Mouse (Mus musculus) embryonic facial prominence, embryonic 15.5 days (tissue): ENCODE measurements around the gene Psmc6. TPM values are rescaled to one million over a fixed set of nuclear protein-coding genes. Genes with fewer than 3 reads are reported as not detected.

Source experiments
- ATAC-seq: fragments of 200-750 bp; cut with Nextera tagmentation; 2 replicates; pipeline ENCODE4 v1.8.0; 2017; ENCODE audit warnings: low read depth, moderate TSS enrichment; ENCODE audit not compliant: insufficient number of reproducible peaks, low FRiP score, low TSS enrichment
- H3K27ac ChIP-seq: fragments of 300-500 bp; sonication (generic); replicated peaks from 2 replicates; pipeline ENCODE4 v1.5.1; 2015; ENCODE audit warnings: mild to moderate bottlenecking, inconsistent platforms
- H3K27me3 ChIP-seq: fragments of 300-500 bp; sonication (generic); 2 replicates; pipeline ENCODE4 v1.6.1; 2015; ENCODE audit warnings: inconsistent platforms
- H3K36me3 ChIP-seq: fragments of 300-500 bp; sonication (generic); 2 replicates; pipeline ENCODE4 v1.6.1; 2015; ENCODE audit warnings: mild to moderate bottlenecking, inconsistent platforms
- H3K4me1 ChIP-seq: fragments of 300-500 bp; sonication (generic); 2 replicates; pipeline ENCODE4 v1.6.1; 2015; ENCODE audit warnings: inconsistent platforms
- H3K4me2 ChIP-seq: fragments of 300-500 bp; sonication (generic); replicated peaks from 2 replicates; pipeline ENCODE4 v1.6.1; 2015; ENCODE audit warnings: mild to moderate bottlenecking, inconsistent platforms
- H3K4me3 ChIP-seq: fragments of 300-500 bp; sonication (generic); replicated peaks from 2 replicates; pipeline ENCODE4 v1.5.1; 2015; ENCODE audit warnings: mild to moderate bottlenecking, inconsistent platforms
- H3K9ac ChIP-seq: fragments of 300-500 bp; sonication (generic); 2 replicates; pipeline ENCODE4 v1.6.1; 2015; ENCODE audit warnings: inconsistent platforms
- H3K9me3 ChIP-seq: fragments of 300-500 bp; sonication (generic); replicated peaks from 2 replicates; pipeline ENCODE4 v1.6.1; 2016; ENCODE audit warnings: inconsistent platforms
- WGBS: fragments of 180-500 bp; shearing (Covaris S2); methylation state at CpG from one replicate; pipeline ENCODE4 v1.1.7; 2015; 5-methylcytosine and 5-hydroxymethylcytosine counted together
- polyA plus RNA-seq: library from polyadenylated mRNA; unstranded; fragments of >200 nt; fragmentation: Nextera tagmentation; extraction: Ambion mirVana; gene quantifications from 2 replicates; pipeline ENCODE4 v1.2.1, GENCODE M21; 2015

The Psmc6 gene
- polyA plus RNA-seq, 1 experiment from 2014 or later: 137 TPM

DNA sequence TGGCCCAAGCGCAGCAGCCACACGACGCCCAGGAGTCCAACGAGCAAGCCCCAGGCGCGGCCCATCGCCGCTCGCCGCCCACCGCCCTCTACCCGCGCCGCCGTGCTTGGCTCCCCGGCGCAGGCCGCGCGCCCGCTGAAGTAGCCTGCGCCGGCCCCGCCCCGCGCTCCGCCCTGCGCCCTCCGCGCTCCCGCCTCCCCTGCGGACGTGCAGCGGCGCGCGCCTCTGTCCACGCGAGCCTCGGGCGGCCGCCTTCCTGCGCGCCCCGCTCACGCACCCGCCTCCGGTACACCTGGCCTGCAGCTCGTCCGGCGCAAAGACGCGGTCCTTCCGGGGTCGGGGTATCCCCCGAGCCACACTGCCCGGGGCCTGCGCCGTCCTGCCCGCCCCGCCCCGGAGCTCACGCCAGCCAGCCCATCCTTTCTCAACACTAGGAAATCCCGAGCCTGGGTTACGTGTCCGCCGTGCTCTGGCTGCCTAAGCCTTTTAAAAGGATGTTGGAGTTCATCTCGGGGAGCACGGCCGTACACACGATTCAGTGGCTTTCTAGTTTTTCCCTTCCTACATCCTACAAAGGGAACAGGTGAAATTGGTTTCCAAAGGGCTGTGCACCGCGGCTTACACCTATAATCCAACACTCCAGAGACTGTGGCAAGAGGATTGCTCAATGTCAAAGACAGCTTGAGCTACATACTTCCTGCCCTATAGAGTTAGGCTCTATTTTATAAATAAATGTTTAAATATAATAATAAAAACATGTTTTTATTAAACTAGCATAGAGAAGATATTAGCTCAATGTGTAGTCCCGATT lies 11.0 kb upstream of the Psmc6 start, which contains the start of gene Ero1l:
Ero1l (minus strand) TSS at position 346 of the 811 bp plus-strand sequence.
- Histone ChIP-seq H3K4me3 (peak within 1 kb of the TSS; percentile 91), H3K27ac (peak within 1 kb of the TSS; percentile 92), H3K4me1 (peaks cover 16% of the 10 kb centered on the region), H3K27me3 (no peaks in the 10 kb centered on the region), H3K9me3 (no peaks in the 10 kb centered on the region), H3K9ac (peak within 1 kb of the TSS; percentile 93), H3K4me2 (peak within 1 kb of the TSS; percentile 67), H3K36me3 (no peaks in the 10 kb centered on the region)
- 1% methylated on average over 65 of the region's 74 CpGs for WGBS
- peak; percentile 96 for ATAC-seq

DNA sequence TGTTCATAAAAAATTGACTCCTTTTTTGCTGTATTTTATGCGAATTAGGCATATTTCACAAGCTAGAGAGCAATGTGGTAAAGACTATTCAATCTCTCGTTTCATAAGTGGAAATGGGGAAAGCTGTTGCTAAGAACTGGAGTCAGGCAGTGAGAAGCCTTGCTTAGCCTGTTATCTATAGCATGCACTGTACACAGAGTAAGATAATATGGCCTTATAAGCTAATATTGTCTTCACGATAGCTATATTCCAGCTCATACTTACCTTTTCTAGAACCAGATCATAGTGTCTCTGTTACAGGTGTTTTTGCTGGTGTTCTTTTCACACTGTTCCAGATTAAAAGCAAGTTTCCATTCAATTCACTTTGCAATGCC lies 10.4 kb upstream of the Psmc6 start:
- Histone ChIP-seq H3K36me3 (no peaks in the 10 kb centered on the region), H3K4me1 (peaks cover 16% of the 10 kb centered on the region), H3K4me3 (no peak overlapping the region), H3K9ac (no peak overlapping the region), H3K27ac (no peak overlapping the region; the same call in 1 of the 2 replicates), H3K27me3 (no peaks in the 10 kb centered on the region), H3K9me3 (no peaks in the 10 kb centered on the region), H3K4me2 (no peak overlapping the region)
- 64% methylated on average over 3 of the region's 3 CpGs for WGBS
- ATAC-seq: no peak

DNA sequence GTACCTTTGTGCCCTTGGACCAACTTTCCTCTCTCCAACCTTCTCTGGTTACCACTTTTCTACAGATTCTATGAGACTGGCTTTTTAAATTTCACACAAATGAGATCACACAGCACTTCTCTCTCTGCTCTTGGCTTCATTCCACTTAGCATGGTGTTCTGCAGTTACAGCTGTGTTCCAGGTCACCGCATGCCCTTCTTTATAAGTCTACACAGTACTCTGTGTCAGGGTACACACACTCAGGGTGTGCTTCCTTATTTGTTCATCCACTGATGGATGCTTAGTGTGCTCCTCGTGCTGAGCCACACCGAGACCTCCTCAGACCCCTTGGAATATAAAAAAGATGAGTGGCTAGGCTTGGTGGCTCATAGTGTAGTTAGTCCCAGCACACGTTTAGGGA lies 9.5 kb upstream of the Psmc6 start:
- H3K27ac ChIP-seq: no peak overlapping the region
- 73% methylated on average over 4 of the region's 4 CpGs for WGBS
- no peak overlapping the region for H3K4me3 ChIP-seq
- H3K4me1 ChIP-seq: peaks cover 16% of the 10 kb centered on the region
- no peaks in the 10 kb centered on the region for H3K36me3 ChIP-seq
- no peaks in the 10 kb centered on the region for H3K9me3 ChIP-seq
- ATAC-seq: no peak
- H3K4me2 ChIP-seq: no peak overlapping the region
- H3K9ac ChIP-seq: no peak overlapping the region
- no peaks in the 10 kb centered on the region for H3K27me3 ChIP-seq

DNA sequence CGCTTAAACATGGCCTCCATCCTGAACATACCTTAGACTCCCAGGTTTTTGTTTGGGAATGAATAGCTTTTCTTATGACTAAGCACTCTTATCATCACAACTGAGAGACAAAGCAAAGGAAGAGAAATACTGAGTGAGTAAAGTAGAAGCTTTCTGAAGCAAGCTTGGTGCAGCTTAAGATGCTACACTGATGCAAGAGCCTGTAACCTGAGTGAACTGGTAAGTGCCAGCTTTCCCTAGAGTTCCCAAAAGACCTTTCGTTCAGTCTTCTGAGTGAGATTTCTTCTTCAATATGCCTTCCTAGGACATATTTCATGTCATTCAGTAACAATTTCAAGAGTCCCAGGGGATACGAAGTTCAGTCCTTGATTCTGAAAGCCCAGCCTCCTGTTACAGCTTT lies 8.5 kb upstream of the Psmc6 start:
- no peak overlapping the region for H3K4me2 ChIP-seq
- no peak for ATAC-seq
- H3K9ac ChIP-seq: no peak overlapping the region
- H3K27me3 ChIP-seq: no peaks in the 10 kb centered on the region
- H3K27ac ChIP-seq: no peak overlapping the region
- H3K4me3 ChIP-seq: no peak overlapping the region
- H3K9me3 ChIP-seq: no peaks in the 10 kb centered on the region
- WGBS: 80% methylated on average over 3 of the region's 3 CpGs
- peaks cover 12% of the 10 kb centered on the region for H3K4me1 ChIP-seq
- no peaks in the 10 kb centered on the region for H3K36me3 ChIP-seq

DNA sequence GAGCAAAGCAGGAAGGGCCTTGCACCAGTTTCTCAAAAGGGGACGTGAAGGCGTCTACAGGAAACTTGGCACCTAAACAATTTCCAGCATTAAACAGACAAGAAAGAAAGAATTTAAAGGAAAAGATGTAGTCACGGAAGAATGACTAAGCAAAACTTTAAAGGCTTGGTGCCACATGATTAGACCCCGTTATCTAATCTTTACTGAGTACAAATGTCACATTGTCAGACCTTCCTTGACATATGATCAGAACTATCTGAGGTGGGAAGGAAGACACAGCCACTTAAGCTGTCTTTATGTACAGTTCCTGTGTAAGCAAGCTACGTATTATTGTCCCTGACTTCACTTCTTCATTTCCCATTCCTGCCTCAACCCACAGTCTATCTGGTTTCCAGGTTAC lies 8.0 kb upstream of the Psmc6 start:
- 77% methylated on average over 5 of the region's 5 CpGs for WGBS
- H3K27ac ChIP-seq: no peak overlapping the region
- no peak overlapping the region for H3K9ac ChIP-seq
- no peaks in the 10 kb centered on the region for H3K36me3 ChIP-seq
- H3K27me3 ChIP-seq: no peaks in the 10 kb centered on the region
- no peaks in the 10 kb centered on the region for H3K9me3 ChIP-seq
- H3K4me3 ChIP-seq: no peak overlapping the region
- no peak overlapping the region for H3K4me2 ChIP-seq
- no peak for ATAC-seq
- peaks cover 9% of the 10 kb centered on the region for H3K4me1 ChIP-seq

DNA sequence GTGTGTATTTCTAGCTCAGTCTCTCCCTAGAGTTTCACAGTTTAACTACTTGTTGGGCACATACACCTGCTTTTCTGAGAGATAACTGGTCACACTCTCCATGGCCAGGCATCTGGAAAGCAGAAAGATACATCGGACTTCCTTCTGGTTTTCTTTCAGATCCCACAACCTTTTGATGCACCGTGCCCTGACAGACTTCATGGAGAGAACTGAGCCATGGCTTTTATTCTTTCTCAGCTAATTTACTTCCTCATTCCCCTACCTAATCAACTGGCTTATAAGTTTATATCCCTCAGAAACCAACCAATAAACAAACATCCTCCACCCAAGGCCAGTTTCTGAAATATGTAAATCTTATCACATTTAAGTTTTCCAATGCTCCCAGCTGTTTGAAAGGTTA lies 7.1 kb upstream of the Psmc6 start:
- Histone ChIP-seq H3K27ac (no peak overlapping the region), H3K9ac (no peak overlapping the region), H3K27me3 (no peaks in the 10 kb centered on the region), H3K9me3 (no peaks in the 10 kb centered on the region), H3K36me3 (no peaks in the 10 kb centered on the region), H3K4me1 (peaks cover 3% of the 10 kb centered on the region; the same call in 1 of the 2 replicates), H3K4me2 (no peak overlapping the region), H3K4me3 (no peak overlapping the region)
- 76% methylated on average over 2 of the region's 2 CpGs for WGBS
- ATAC-seq: no peak

DNA sequence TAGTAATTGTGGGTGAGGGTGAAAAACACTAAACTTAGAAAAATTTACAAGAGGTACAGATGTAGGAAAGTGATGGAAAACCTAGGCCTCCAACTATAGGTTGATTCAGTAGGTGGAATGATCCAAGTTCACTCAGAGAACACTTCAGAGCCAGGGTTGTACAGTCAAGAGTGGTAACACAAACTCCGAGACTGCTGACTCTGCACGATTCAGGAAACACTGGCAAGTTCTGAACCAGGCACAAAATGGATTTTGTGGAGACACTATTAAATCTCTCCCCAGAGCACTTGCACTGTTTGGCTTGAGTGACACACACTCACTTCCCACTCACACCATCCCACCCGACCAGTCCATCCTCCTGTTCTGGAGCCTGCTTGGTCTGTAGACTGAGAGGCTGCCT lies 6.3 kb upstream of the Psmc6 start:
- Histone ChIP-seq H3K36me3 (no peaks in the 10 kb centered on the region), H3K4me2 (no peak overlapping the region), H3K27me3 (no peaks in the 10 kb centered on the region), H3K4me1 (no peaks in the 10 kb centered on the region), H3K27ac (no peak overlapping the region), H3K4me3 (no peak overlapping the region), H3K9me3 (no peaks in the 10 kb centered on the region), H3K9ac (no peak overlapping the region)
- WGBS: 81% methylated on average over 3 of the region's 3 CpGs
- ATAC-seq: no peak

DNA sequence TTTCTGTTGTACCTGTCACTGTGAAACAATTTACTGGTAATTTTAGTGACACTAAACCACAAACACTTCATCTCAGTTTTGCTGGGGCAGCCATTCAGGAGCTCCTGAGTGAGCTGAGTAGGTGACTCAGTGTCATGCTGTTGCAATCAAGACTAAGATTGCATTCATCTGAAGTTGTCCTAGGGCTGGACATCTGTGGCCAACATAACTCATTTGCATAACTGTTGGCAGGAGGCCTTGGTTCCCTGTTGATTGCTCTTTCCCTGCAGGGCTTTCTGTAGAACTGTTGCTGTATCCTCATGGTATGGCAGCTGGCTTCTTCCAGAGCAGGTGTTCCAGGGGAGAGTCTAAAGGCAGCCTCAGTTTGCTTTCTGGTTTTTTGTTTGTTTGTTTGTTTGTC lies 4.1 kb upstream of the Psmc6 start:
- Histone ChIP-seq H3K4me1 (no peaks in the 10 kb centered on the region), H3K4me3 (no peak overlapping the region)
- ATAC-seq: no peak

DNA sequence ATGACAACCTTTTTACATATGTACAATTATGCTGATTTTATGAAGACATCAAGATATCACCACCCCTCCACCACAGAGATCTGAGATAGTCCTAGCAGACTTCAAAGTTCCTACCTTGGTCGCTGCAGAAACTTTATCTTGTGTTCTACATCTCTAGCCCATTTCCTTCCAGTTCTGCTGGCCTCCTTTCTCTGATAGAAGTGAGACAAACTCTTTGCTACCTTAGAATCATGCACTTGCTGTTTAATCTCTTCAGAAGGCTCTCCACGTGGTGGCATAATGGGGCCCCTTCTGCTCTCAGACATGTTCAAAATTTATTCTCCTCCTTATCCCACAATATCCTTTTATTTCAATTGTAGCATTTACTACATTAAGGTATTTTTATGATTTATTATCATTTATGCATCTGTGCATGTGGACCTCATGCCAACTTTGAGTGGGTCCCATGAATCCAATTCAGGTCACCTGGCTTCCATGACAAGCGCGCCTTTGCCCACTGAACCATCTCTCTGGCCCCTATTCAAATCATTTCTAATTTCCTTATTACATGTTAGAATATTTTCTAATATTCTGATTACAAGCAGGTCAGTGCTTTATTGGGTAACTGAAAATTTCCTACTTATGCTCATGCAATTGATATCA lies 1.4 kb upstream of the Psmc6 start:
- Histone ChIP-seq H3K4me2 (no peak overlapping the region), H3K27ac (no peak overlapping the region), H3K9ac (no peak overlapping the region), H3K36me3 (peaks cover 15% of the 10 kb centered on the region), H3K9me3 (no peaks in the 10 kb centered on the region), H3K27me3 (no peaks in the 10 kb centered on the region), H3K4me1 (peaks cover 8% of the 10 kb centered on the region; the same call in 1 of the 2 replicates), H3K4me3 (no peak overlapping the region)
- ATAC-seq: no peak
- WGBS: 83% methylated on average over 4 of the region's 4 CpGs

More for the DNA sequence above, 4.1 kb upstream of the Psmc6 start:
- Histone ChIP-seq H3K27ac (no peak overlapping the region), H3K9me3 (no peaks in the 10 kb centered on the region), H3K27me3 (no peaks in the 10 kb centered on the region), H3K36me3 (no peaks in the 10 kb centered on the region), H3K9ac (no peak overlapping the region), H3K4me2 (no peak overlapping the region)

DNA sequence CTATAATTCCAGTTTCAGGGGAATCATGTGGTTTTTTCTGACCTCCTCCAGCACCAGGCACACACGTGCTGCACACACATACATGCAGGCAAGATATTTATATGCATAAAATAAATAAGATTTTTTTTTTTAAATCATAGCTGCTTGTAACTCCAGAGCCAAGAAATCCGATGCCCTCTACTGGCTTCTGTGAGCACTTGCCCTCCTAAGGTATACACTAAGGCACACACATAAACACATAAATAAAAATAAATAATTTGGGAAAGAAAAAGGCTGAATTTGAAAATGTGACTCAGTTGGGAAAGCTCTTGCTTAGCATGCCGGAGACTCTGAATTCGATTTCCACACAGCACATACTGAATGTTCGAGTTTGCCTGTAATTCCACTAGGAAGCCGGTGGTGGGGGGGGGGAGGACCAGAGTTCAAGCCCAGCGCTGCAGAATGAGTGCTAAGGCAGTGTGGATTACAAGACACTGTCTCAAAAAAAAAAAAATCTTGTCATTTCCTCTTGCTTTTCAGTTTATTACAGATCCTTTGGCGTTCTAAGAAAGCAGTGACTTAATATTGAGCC lies 485 bp upstream of the Psmc6 start:
- peak overlapping the region; percentile 55 for H3K4me2 ChIP-seq
- no peaks in the 10 kb centered on the region for H3K9me3 ChIP-seq
- peak overlapping the region; percentile 85 for H3K4me3 ChIP-seq
- H3K4me1 ChIP-seq: peaks cover 8% of the 10 kb centered on the region; the same call in 1 of the 2 replicates
- H3K27ac ChIP-seq: peak overlapping the region; percentile 90; the same call in 1 of the 2 replicates
- peak; percentile 31; the same call in 1 of the 2 replicates for ATAC-seq
- H3K9ac ChIP-seq: no peak overlapping the region
- peaks cover 17% of the 10 kb centered on the region for H3K36me3 ChIP-seq
- 11% methylated on average over 8 of the region's 8 CpGs for WGBS
- no peaks in the 10 kb centered on the region for H3K27me3 ChIP-seq
